Comparison of ENCODE assay signal across 1 mouse cellular context in genomic region chr19:5648401-5649297, GRCm38 (mm10).
TF ChIP-seq lines count a peak whose summit lies in the region.

No protein-coding gene starts in this region.

TF ChIP-seq in MEL, 35 proteins besides CTCF, POLR2A, EP300 and RAD21 (continued from another document):
- TF ChIP-seq NELFE (IDR thresholded peaks at IDR 0.05; ENCODE audit: low read depth, low read length) (peak; percentile 63), SIN3A (IDR thresholded peaks at IDR 0.05; ENCODE audit: low read length) (peak; percentile 66; the same call in 1 of the 2 replicates), POLR2AphosphoS2 (IDR thresholded peaks at IDR 0.05; ENCODE audit: low read length) (peak; percentile 84), MYC (IDR thresholded peaks at IDR 0.05; ENCODE audit: low read depth, low read length) (0 out of 2 replicates have a peak, but pooled peaks have one; percentile 44), ZC3H11A (IDR thresholded peaks at IDR 0.05; ENCODE audit: low read depth, low read length) (no peak), CHD1 (IDR thresholded peaks at IDR 0.05; ENCODE audit: low read depth, low read length) (no peak), TCF12 (IDR thresholded peaks at IDR 0.05; ENCODE audit: low read depth, low read length) (no peak), MXI1 (IDR thresholded peaks at IDR 0.05; ENCODE audit: low read depth, low read length) (peak; percentile 68), JUND (IDR thresholded peaks at IDR 0.05; ENCODE audit: low read depth, low read length) (no peak)
